Mouse (Mus musculus) cerebellum, adult 9-11 months (tissue): ENCODE results near the gene Myo15b.
A peak's percentile ranks its signal among the peaks of the same experiment; 100 is the strongest.
"Not testable (repeated sequence)": the region's sequence is repeated elsewhere in the genome, so short reads cannot be mapped to it uniquely, and the experiment has no call there.

ENCODE experiments used
- DNase-seq: peaks from one replicate; pipeline ENCODE4 v3.0.0; 2022

Myo15b gene

DNA sequence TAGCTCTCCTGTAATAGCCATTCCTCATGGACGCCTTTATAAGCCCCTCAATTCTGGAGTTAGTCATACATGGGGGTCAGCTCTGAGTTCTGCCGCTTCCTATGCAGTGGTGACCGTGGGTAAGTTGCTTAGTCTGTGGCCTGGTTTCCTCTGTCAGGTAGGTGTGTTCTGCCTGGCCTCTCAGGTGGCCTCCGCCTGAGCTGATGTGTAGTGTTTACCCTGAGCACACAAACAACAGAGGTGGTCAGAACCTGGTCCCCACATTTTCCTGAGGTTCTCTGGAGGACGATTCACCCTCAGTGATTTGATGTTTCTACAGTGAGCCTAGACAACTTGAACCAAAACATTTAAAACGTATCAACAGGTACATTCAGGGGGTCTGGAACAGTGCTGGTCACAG is 26.1 kb upstream of the Myo15b start:
- no peak for DNase-seq

DNA sequence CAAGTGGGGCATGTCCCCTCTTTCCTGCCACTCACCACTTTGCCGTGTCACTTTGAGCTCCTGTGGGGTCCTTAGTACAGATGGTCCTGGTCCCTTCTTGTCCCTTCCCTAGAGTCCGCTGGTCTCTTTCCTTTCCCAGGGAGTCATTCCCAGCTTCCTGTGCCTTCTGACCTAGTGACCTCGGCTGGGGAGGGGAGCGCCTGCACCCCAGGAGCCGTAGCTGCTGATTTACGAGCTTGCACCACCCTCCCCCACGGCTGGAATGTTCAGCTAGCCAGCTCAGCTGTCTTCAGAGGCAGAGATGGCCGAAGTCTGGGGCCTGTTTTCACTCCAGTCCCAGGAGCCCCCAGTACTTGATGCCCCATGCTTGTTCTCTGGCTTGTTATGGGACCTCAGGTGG is 25.7 kb upstream of the Myo15b start:
- DNase-seq: no peak

DNA sequence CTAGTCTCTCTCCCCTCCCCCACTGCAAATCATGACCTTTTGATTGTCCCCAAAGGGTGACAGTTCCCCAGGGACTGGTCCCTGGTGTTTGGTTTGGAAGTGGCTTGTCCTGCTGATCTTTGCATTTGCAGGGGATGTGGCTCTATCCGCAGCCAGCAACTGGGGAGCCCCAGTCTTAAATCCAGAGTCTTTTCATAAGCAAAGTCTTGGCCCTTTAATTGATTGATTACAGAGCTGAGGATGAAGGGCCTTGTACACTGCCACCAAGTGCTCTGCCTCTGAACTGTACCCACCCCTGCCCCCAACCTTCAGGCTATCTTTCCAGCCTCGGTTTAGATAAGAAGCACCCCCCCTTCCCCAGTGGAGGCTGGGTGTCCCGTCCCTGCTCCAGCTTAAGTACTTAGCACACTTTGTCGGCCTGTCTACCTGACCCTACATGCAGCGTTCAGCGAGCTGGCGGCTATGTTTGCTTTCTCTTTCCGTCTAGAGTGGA is 25.1 kb upstream of the Myo15b start:
- no peak for DNase-seq

DNA sequence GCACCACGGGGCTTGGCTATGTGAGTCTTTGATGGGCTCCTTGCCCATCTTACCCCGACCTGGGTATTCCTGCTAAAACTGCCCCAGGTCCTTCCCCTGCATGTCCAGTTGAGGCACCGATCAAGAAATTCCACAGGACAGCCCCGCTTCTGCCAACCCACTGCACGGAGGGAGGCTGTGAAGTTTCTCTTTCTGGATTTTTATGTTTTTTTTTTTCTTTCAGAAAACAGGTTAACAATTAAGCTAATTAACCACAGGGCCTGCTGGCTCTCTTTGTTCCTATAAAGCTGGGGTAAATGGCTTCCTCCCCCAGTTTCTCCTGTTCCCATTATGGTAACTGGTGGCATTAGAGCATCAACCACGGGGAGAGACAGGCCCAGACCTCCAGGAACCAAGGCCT is 24.2 kb upstream of the Myo15b start:
- DNase-seq: no peak

DNA sequence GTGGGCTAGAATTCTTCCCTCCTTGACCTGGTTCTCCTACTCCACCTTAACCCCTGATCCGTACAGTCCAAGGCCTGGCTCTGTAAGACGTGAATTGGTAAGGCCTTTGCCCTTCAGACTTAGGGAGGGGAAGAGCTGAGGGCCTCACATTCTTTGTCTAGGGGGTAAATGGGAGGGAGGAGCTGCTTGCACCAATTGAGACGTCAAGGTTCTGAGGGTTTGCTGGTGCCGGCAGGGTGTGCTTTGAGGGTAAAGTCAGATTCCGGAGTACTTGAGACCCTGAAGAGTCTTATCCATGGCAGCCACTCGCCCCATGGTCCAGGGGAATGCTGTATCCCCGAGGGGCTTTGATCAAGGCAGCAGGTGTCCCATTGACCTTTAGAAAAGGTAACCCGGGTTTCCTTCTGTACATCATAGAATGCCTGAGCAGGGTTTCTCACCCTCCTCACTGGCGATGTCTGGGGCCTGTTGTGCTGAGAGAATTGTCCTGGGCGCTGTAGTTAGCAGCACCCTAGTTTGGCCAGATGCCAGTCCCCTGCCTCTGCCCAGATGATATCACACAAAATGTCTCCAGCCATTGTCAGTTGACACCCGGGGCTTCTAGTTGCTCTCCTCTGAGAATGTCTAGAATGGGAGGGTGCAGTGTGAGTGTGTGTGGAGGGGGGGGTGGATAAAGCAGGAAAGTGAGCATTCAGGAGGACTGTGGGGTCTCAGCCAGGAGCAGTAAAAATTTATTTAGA is 21.4 kb upstream of the Myo15b start:
- DNase-seq: no peak

DNA sequence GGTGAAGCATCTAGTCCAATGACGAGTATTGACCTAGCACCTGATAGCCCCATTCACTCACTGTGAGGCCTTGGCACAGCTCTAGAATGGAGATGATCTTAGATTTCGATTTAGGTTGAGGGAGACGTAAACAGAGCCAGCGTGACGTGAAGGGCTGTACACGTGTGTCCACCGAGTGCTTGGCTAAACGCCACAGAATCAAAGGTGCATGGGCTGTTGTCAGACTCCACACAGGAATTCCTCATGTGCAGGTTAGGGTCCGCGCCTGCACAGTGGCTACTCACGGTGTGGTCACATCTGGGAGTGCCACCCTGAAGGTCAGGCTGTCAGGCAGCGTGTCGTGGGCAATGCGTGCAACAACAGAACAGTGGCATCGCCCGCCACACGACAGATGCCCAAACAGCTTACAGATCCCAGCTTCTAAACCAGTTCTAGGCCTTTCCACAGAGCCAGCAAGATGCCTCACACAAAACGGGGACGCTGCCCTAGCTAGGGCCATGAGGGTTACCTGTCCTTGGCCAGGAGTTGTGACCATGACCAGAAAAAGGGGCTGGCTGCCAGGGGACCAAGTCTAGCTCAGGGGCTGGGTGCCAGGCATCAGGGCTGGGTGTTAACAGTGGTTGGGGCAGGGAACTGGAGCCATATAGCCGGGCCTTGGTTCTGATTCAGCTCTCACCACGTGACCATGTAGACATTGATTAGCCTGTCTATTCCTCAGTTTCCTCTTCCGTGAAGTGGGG is 20.4 kb upstream of the Myo15b start:
- DNase-seq: no peak

DNA sequence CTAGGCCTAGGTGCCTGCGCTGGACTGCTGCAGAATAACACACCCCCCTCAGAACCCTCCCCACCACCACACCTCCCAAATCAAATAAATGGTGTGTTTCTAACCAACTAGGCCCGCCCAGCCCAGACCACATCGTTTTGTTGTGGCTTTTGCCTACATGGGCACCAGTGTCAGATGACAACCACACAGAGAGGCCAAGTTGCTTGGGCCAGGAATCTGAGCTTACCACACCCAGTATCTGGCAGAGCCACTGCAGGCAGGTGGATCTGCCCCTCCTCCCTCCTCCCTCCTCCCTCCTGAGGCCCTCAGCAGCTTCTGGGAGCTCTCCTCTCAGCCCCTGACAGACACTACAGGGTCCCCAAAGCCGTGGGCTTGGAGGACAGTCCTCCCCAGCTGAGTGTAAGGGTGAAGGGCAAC is 19.3 kb upstream of the Myo15b start:
- no peak for DNase-seq

DNA sequence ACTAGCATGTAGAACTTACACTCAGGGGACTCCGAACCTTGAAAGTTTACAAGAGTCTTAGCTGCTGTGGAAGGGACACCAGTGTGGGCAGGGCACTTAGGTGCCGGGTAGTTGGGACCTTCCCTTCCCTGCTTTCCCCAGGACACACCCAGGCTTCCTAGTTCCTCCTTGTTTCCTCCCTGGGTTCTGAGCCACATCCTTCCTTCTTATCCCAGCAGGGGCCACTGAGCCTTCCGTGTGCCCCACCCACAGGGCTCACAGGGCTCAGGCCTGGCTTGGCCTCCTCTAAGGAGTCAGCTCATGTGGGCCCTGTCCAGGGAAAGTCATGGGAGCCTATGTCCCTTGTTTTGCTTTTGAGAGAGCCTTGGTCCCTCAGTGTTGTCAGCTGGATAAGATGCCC is 18.5 kb upstream of the Myo15b start:
- DNase-seq: no peak

DNA sequence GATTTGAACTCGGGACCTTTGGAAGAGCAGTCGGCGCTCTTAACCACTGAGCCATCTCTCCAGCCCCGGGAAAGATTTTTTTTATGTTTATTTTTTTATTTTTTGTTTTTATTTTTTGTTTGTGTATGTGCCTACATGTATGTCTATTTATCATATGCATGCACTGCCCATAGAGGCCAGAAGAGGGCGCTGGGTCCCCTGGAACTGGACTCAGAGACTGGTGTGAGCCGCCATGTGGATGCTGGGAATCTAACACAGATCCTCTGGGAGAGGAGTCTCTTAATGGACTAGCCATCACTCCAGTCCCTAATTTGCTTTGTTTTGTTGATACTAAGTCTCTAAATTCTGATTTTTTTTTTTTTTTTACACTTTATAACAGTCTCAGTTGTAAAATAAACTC is 17.2 kb upstream of the Myo15b start:
- no peak for DNase-seq

DNA sequence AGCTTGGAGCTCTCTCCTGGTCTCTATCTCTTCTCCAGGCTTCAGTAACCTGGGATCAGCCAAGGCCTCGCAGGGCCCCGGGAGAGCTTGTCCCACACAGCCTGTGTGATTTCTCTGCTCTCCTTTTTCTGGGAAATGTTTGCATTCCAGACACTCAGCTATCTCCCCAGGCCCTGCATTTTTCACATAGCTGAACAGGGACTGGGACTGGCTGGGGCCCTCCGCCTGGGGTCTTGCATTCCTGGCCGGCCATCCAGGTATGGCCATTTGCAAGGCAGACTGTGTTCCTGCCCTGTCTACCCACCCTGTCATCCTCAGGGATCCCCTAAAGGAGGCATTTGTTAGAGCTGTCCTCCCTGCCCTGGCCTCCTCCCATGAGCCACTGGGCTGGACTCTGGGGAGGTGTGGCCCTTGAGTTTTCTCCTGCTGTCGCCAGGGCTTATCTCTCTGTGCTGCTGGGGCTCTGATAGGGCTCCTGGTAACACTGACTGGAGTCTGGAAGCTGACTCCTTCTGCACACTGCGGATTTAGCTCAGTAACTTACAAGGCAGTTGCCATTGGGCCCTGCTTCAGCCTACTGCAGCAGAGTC is 16.1 kb upstream of the Myo15b start:
- DNase-seq: no peak

DNA sequence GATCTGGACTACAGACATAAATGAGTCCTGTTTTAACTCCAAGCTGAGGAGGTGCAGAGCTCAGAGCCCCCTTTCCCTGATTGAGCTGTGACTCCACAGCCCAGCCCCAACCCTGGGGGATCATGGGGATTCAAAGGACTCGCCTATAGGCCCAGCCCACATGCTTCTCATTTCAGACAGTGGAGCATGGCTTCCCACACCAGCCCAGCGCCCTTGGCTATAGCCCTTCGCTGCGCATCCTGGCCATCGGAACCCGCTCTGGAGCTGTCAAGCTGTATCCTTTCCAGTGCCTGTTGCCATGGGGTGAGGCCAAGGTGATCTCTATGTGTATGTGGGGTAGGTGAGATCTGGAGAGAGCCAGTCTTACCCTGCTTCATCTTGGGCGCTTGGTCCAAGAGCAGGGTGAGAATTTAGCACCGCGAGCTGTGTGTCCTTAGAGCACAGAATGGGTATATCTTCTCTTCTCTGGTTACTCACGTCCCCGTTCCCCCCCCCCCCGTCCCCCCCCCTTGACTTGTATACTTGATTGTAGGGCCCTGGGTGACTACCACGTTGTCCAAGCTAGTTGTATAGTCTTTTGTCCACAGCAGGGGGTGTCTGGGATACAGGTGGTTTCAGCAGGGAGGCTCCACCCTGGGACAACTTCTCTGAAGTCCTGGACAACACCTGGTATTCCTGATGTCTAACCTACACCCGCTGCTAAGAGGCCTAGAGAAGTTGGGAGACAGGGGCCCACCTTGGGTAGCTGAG is 14.9 kb upstream of the Myo15b start:
- DNase-seq: no peak

DNA sequence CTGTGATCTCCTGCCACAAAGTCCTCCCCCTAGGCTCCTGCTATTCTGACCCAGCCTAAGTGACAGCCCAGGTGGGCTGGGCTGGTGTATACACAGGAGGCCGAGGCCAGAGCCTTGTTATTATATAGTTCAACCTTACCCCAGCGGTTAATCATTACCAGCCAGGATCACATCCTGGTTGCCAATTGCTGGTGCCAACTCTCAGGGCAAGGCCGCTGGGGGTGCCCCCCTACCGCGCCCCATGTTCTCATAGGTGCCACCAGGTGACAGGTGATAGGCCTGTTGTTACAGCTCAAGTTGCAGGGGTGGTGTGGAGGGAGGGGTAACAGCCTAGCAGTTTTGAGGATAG is 14.3 kb upstream of the Myo15b start:
- DNase-seq: no peak

DNA sequence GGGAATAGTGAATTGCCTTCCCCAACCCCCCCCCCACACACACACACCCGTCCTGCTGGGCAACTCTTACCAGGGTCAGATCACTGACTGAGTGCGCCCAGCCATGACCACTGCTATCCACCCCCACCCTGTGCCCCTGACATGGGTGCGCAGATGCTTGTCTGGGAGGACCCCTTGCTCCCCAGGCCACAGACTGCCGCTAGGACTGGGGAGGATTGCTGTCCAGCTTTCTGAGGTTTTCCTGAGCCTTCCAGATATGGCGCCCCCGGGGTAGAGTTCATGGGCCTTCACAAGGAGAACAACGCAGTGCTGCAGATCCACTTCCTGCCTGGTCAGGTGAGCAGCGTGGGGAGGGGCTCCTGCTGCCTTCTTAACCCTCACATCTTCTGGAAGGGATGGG is 14.0 kb upstream of the Myo15b start:
- no peak for DNase-seq

DNA sequence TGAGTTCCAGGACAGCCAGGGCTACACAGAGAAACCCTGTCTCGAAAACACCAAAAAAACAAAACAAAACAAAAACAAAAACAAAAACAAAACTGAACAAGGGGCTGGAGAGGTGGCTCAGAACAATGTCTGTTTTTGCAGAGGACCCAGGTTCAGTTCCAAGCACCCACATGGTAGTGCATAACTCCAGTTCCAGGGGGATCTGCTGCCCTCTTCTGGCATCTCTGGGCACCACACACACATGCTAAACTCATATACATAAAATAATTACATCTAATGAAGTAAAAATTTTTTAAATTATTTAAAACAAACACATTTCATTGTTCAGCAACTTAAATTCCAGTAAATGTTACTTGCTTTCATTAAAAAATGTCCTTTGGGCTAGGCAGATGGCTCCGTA is 12.4 kb upstream of the Myo15b start:
- no peak for DNase-seq

DNA sequence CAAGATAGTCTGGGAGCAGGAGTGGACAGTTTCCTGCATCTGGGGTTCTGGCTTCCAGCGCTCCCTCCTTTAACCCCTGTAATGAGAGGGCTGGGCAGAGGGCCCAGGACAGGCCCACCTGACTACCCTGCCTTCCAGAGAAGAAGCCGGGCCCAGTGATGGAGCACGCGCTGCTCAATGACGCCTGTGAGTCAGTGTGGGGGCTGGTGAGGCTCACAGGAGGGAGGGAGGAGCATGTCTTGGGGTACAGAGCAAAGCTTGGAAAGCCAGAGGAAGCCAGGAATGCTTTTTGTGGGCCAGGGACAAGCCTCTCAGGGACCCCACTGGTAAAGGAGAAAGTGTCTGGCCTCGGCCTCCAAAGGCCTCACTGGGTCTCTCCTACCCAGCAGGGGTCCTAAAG is 3.5 kb upstream of the Myo15b start:
- DNase-seq: no peak

DNA sequence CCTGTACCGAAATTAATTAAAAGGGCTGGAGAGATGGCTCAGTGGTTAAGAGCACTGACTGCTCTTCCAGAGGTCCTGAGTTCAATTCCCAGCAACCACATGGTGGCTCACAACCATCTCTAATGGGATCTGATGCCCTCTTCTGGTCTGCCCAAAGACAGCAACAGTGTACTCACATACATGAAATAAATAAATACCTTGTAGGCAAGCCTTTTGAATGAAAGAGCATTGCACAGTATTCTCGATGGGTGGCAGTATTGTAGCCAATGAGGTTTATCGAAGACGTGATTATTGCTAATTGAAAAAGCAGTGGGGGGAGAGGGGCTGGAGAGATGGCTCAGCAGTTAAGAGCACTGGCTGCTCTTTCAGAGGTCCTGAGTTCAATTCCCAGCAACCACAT is 1.1 kb upstream of the Myo15b start:
- DNase-seq: not testable (repeated sequence)

DNA sequence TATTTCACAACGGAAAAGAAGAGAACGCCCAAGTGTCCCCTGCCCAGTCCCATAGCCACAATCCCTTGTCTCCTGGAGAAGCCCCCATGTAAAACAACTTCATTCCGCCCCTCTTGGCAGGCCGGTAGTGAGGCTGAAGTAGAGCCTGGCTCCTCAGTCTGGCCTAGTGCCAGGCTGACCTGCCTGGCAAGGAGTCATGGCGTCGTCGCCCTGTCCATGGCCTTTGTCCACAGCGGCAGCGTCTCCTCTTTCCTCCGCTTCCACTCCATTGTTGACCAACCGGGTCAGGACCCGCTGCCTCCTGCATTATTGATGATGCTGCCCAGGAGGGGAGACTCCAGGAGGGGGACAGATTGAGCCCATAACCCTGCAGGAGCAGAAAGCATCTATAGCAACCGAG is 270 bp upstream of the Myo15b start:
- no peak for DNase-seq

DNA sequence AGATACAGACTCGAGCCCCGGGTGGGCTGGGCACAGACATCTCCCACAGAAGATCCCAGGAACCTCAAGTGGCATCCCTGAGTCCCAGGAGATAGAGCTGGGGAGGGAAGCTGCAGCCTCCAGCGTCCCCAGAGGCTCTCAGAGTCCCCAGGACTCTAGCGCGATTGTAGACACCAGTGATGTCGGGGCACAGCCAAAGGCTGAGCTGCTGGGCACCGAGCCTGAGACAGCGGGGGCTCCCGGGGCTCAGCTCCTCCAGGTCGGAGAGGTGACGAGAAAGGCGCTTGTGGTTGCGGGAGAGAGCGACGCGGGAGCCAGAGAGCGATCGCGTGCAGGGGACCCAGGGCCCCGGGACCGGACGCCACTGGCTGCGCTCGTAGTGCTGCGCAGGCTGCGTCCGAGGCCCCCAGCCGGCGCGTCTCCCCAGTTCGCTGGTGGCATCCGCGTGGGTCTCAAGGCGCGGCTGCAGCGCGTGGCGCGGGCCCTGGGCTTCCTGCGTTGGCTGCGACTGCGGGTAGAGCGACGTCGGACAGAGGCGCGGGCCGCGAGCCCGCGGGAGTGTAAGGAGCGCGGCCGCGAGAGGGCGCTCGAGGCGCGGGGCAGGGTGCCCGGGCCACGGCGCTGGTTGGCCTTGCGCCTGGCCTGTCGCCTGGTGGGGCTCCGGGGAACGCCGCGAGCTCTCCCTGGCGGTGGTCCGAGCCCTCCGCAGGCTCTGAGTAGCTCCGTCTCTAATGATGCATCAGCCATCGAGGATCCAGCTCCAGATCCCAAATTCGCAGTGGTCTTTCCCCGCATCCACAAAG is 1.1 kb downstream of the Myo15b start:
- peak; percentile 56 for DNase-seq

DNA sequence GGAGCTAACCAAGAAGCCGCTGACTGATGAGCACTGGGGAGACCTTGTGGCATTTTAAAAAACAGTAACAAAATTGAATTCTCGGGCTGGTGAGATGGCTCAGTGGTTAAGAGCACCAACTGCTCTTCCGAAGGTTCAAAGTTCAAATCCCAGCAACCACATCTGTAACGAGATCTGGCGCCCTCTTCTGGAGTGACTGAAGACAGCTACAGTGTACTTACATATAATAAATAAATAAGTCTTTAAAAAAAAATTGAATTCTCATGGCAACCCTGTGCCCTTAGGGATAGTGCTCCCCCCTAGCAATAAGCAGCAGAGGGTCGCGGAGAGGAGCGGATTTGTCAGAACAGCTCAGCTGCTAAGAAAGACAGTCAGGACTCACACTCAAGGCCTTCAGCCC is 5.7 kb downstream of the Myo15b start:
- no peak for DNase-seq

DNA sequence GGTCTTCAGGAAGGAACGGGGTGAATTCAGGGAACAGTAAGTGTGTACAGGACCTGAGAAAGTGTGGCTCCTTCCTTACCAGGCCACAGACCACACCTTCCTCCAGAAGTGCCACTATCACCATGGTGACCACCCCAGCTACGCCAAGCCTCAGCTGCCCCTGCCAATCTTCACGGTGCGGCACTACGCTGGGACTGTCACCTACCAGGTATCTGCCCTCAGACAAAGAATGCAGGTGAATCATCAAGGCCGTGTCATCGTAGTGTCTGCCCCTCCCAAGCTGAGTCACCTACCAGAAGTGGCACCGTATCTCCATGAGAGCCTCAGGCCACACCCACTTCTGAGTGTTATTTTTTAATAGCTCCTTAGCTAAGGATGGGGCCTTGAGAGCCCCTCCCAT is 11.2 kb downstream of the Myo15b start:
- DNase-seq: no peak

DNA sequence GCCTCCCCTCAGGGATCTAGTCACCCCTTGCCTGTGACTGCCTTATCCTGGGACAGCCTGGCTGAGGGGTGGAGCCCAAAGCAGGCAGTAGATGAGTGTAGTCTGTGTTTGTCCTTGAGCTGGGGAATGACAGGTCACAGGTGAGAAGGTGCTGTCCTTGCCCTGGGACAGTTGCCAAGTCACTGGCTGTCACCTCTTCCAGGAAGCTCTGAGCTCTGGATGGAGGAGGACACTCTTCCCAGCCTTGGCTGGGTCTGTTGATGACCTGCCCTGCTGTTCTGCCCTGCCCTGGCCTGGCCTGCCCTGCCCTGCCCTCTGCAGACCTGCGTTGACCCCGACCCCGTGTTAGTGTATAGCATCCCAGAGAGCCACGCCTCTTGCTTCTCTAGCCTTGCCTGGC is 14.2 kb downstream of the Myo15b start:
- no peak for DNase-seq

DNA sequence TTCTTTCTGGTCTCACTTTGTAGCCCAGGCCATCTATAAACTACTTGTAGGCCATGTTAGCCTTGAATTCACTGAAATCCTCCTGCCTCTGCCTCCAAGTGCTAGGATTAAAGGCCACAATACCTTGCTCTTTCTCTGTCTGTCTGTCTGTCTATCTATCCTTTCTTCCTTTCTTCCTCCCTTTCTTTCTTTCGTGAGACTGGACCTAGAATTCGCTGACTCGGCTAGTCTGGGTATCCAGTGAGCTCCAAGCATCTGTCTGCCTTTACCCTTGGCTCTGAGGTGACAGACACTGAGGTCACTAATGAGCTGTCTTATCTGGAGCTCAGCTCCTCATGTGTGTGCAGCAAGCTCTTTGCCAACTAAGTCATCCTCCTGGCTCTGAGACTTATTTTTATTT is 17.7 kb downstream of the Myo15b start:
- DNase-seq: no peak

DNA sequence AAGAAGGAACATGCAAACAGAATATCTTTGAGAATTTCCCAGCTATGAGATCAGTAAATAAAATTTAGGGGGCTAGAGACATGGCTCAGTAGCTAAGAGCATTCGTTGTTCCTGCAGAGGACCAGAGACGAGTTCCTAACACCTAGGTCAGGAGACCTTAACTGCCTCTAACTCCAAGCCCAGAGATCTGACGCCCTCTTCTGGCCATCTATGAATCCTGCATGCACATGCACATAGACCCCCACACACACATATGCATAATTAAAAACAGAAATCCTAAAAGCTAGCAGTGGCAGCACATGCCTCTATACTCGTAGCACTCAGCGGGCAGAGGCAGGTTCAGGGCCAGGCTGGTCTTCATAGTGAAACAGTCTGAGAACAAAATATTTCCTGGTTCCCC is 18.2 kb downstream of the Myo15b start:
- DNase-seq: no peak
